Mouse (Mus musculus) heart, adult 2 months (tissue): ENCODE results near the gene Rad51ap2.

Experiments used
- CTCF ChIP-seq: fragments of 200-600 bp; IDR thresholded peaks from 2 replicates; pipeline ENCODE4 v1.8.1; 2022; ENCODE audit warnings: antibody characterized with exemption, mild to moderate bottlenecking, moderate library complexity
- EP300 ChIP-seq: fragments of 200-500 bp; IDR thresholded peaks from 2 replicates; pipeline ENCODE4 v1.6.1; 2011; ENCODE audit warnings: low read depth, low read length, control low read depth; ENCODE audit not compliant: insufficient read depth
- POLR2A ChIP-seq: fragments of 200-500 bp; IDR thresholded peaks from 2 replicates; pipeline ENCODE4 v1.6.1; 2011; ENCODE audit warnings: mild to moderate bottlenecking, low read depth, low read length, control low read depth; ENCODE audit not compliant: insufficient read depth

DNA sequence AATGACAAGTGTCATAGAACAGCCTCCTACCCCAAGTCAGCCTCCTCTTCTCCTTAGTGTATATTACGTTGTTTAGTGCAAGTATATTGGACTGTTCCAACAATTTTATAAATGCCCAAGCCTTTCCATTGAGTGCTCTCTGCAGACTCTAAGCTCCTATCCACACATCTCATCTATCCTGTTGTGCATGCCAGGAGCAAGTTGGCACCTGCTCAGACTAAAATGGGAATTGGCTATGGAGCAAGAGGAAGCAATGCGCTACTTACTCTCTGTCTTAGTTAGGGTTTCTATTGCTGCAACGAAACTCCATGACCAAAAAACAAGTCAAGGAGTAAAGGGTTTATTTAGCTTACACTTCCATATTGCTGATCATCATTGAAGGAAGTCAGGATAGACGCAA, 48.2 kb upstream of the Rad51ap2 start:
- no peak for TF ChIP-seq POLR2A
- TF ChIP-seq CTCF: no peak
- TF ChIP-seq EP300: no peak
